Mouse (Mus musculus): ENCODE results near the gene Clstn1. TPM values are rescaled to one million over a fixed set of nuclear protein-coding genes. Genes with fewer than 3 reads are reported as not detected.

Clstn1 gene
- polyA plus RNA-seq, 1 experiment from 2014 or later = 61.9 TPM

DNA sequence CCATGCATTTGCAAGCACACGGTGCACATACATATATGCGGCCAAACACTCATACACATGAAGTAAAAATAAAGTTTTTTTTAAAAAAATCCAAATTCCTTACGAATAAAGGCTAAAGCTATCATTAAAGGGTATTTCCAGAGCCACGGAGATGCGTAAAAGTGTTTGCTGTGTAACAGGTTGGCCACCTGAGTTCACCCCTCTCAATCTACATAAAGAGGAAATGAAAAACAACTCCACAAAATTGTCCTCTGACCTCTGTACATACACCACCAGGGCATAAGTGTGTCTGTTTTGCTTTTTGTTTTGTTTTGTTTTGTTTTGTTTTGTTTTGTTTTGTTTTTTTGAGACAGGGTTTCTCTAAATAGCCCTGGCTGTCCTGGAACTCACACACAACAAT lies 86.5 kb downstream of the Clstn1 start:
- Histone ChIP-seq H3K9me3 (peaks cover 7% of the 10 kb centered on the region; the same call in 1 of the 2 replicates), H3K4me2 (replicated peaks) (no peak overlapping the region), H3K4me3 (replicated peaks) (no peak overlapping the region), H3K4me1 (replicated peaks) (peaks cover 15% of the 10 kb centered on the region; the same call in 1 of the 2 replicates), H3K27me3 (peaks cover 15% of the 10 kb centered on the region), H3K9ac (replicated peaks) (no peak overlapping the region), H3K27ac (no peak overlapping the region), H3K36me3 (peaks cover 23% of the 10 kb centered on the region)
- WGBS = 96% methylated on average over 5 of the region's 5 CpGs
- ATAC-seq = no peak

DNA sequence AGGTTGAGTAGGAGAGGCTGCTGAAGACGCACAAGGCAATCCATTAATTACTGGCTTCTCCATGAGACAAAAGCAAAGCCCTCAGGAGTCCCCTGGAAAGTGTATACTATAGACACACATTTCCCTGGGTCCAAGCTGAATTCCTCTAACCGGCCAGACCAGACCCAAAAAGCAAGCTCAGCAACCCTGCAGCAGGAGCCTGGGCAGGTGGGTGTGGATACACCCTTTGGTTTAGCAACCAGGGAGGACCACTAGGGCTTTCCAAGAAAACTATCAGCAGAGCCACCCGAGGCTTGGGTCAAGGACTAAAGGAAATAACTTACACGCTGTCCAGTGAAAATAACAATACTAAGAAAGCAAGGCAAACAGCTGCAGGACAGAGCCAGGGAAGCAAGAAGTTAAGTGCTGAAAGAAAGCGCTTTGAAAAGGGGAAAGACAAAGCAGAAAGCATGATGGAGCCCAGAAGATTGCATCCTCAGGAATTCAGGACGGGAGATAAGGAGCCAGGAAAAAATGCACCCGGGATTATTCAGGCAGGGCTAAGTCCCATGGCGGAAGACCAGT lies 88.6 kb downstream of the Clstn1 start:
- no peak for ATAC-seq
- WGBS = 11% methylated on average over 8 of the region's 8 CpGs

DNA sequence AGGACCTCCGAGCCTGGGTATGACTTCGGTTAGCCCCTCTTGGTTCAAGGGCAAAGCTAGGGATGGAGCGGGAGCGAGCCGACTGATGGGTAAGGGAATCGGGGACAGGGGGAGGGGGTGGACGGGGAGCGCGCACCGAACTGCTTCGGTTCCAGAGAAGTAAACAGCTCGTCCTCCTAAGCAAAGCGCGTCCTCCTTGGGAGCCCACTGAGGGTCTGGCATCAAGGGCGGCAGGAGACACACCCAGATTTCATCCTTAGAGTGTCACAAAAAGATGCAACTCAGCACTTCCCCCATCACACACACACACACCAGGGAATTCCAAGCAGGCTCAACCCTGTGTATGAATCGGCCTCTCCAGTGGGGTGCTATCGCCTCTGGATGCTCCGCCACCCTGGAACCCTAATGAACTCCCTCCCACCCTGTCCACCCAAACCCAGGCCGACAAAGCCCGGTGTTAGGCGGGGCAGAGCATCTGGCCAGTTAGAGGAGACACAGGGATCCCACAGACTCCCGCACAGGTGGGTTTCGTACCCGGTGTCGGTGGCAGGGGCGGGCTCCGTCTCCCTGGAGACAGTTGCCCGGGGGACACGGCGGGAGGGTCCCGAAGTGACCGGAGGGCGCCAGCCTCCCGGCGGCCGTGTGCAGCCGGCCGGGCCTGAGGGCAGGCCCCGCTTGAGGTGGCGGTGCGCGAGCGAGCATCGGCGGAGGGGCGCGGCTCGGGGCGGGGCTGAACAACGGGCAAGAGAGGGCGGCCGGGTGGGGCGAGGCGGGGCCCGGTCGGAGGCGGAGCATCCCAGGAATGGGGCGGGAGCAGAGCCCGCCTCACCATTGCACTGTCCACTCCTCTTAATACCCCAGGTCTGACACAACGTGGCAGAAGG lies 89.4 kb downstream of the Clstn1 start:
- H3K4me1 ChIP-seq (replicated peaks) = peaks cover 15% of the 10 kb centered on the region; the same call in 1 of the 2 replicates
- H3K9ac ChIP-seq (replicated peaks) = peak overlapping the region; percentile 80
- 1% methylated on average over 60 of the region's 60 CpGs for WGBS
- peaks cover 19% of the 10 kb centered on the region for H3K27me3 ChIP-seq
- peak overlapping the region; percentile 73 for H3K4me3 ChIP-seq (replicated peaks)
- H3K27ac ChIP-seq = peak overlapping the region; percentile 76
- peaks cover 7% of the 10 kb centered on the region; the same call in 1 of the 2 replicates for H3K9me3 ChIP-seq
- H3K36me3 ChIP-seq = peaks cover 14% of the 10 kb centered on the region
- peak overlapping the region; percentile 85 for H3K4me2 ChIP-seq (replicated peaks)
- ATAC-seq = peak; percentile 94

More for the DNA sequence above, 88.6 kb downstream of the Clstn1 start:
- H3K4me2 ChIP-seq (replicated peaks) = peak overlapping the region; percentile 85
- peaks cover 7% of the 10 kb centered on the region; the same call in 1 of the 2 replicates for H3K9me3 ChIP-seq
- H3K27ac ChIP-seq = peak overlapping the region; percentile 76
- H3K27me3 ChIP-seq = peaks cover 19% of the 10 kb centered on the region
- H3K4me3 ChIP-seq (replicated peaks) = peak overlapping the region; percentile 73
- peaks cover 19% of the 10 kb centered on the region for H3K36me3 ChIP-seq
- peak overlapping the region; percentile 80 for H3K9ac ChIP-seq (replicated peaks)
- H3K4me1 ChIP-seq (replicated peaks) = peaks cover 15% of the 10 kb centered on the region; the same call in 1 of the 2 replicates

GRCm38 (mm10) chr4:149678006-149678405 lies 91.7 kb downstream of the Clstn1 start:
- Histone ChIP-seq H3K4me2 (replicated peaks) (no peak overlapping the region), H3K4me1 (replicated peaks) (peaks cover 15% of the 10 kb centered on the region; the same call in 1 of the 2 replicates), H3K27me3 (peaks cover 19% of the 10 kb centered on the region), H3K36me3 (peaks cover 4% of the 10 kb centered on the region; the same call in 1 of the 2 replicates), H3K4me3 (replicated peaks) (no peak overlapping the region), H3K27ac (no peak overlapping the region), H3K9ac (replicated peaks) (no peak overlapping the region), H3K9me3 (no peaks in the 10 kb centered on the region)
- no peak for ATAC-seq
- whole genome bisulfite sequencing = 54% methylated on average over 1 of the region's 1 CpGs

GRCm38 (mm10) chr4:149679056-149679770 lies 92.9 kb downstream of the Clstn1 start:
- Histone ChIP-seq H3K9me3 (no peaks in the 10 kb centered on the region), H3K4me1 (replicated peaks) (peaks cover 13% of the 10 kb centered on the region; the same call in 1 of the 2 replicates), H3K27me3 (peaks cover 10% of the 10 kb centered on the region; the same call in 1 of the 2 replicates), H3K4me3 (replicated peaks) (no peak overlapping the region), H3K27ac (no peak overlapping the region), H3K9ac (replicated peaks) (no peak overlapping the region), H3K4me2 (replicated peaks) (no peak overlapping the region), H3K36me3 (no peaks in the 10 kb centered on the region)
- no peak for ATAC-seq
- WGBS = 78% methylated on average over 11 of the region's 11 CpGs

- no peaks in the 10 kb centered on the region for H3K36me3 ChIP-seq
- no peaks in the 10 kb centered on the region for H3K9me3 ChIP-seq
- H3K4me3 ChIP-seq (replicated peaks) = no peak overlapping the region
- no peaks in the 10 kb centered on the region for H3K27me3 ChIP-seq
- no peaks in the 10 kb centered on the region for H3K4me1 ChIP-seq (replicated peaks)
- no peak overlapping the region for H3K27ac ChIP-seq
- 22% methylated on average over 7 of the region's 7 CpGs for WGBS
- H3K4me2 ChIP-seq (replicated peaks) = no peak overlapping the region
- ATAC-seq = no peak
- no peak overlapping the region for H3K9ac ChIP-seq (replicated peaks)
These were observed 97.6 kb downstream of the Clstn1 start for GRCm38 (mm10) chr4:149683875-149684274.

DNA sequence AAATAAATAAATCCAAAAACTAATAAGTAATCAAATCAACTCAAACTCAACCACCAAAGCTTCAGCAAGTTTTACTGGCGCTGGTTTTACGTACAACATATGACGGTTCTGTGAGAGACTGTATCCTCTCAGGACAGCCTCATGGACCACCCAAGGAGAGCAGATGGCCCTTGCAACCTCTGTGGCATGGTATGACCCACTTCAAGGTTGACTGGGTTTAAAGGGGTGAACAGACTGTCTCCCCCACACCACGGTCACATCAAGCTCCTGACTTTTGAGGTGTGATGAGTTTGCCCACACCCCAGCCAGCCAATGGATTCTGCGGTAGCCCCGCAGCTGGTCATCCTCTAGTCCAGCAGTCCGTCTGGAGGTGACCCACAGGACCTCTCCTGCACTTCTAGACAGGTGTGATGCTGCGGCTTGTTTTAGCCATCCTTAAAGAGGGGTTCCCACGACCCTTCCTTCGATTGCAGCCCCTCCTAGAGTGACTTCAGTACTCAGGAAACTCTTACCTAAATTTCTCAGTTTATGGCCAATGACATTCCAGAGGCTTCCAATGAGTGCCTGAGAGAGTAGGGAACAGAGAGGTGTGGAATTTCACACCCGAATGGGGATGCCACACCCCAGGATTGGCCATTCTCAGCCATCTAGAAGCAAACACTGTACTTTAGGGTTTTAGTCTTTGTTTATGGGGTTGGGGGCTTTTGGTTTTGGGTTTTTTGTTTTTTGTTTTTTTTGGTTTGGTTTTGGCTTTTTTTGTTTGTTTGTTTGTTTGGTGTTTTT lies 98.8 kb downstream of the Clstn1 start:
- no peak for ATAC-seq
- whole genome bisulfite sequencing = 84% methylated on average over 11 of the region's 11 CpGs
- H3K36me3 ChIP-seq = no peaks in the 10 kb centered on the region
- H3K4me3 ChIP-seq (replicated peaks) = no peak overlapping the region
- no peak overlapping the region for H3K27ac ChIP-seq
- no peaks in the 10 kb centered on the region for H3K9me3 ChIP-seq
- no peak overlapping the region for H3K4me2 ChIP-seq (replicated peaks)
- no peaks in the 10 kb centered on the region for H3K27me3 ChIP-seq
- H3K9ac ChIP-seq (replicated peaks) = no peak overlapping the region
- H3K4me1 ChIP-seq (replicated peaks) = no peaks in the 10 kb centered on the region

DNA sequence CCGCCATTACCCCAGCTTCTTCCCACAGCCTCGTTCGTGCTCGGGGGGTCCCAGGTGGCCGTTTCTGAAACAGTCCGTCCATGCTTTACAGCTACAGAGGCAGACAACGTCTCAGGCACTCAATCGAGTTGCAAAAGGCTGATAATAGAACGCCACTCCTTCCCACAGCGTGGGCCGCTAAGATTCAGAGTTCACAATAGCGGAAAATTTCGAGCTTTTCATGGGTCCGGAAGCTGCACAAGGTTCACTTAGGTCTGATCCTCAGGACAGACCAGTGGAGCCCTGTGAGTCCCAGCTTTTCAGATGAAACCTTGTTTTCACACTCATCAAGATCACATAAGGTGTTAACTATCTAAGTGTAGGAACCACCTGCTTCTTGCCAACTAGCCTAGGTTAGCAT lies 102.6 kb downstream of the Clstn1 start:
- H3K4me2 ChIP-seq (replicated peaks) = no peak overlapping the region
- no peak overlapping the region for H3K27ac ChIP-seq
- H3K36me3 ChIP-seq = no peaks in the 10 kb centered on the region
- no peaks in the 10 kb centered on the region for H3K9me3 ChIP-seq
- no peaks in the 10 kb centered on the region for H3K27me3 ChIP-seq
- no peak overlapping the region for H3K4me3 ChIP-seq (replicated peaks)
- ATAC-seq = no peak
- no peak overlapping the region for H3K9ac ChIP-seq (replicated peaks)
- WGBS = 78% methylated on average over 14 of the region's 14 CpGs
- no peaks in the 10 kb centered on the region for H3K4me1 ChIP-seq (replicated peaks)

- no peaks in the 10 kb centered on the region for H3K4me1 ChIP-seq (replicated peaks)
- no peak overlapping the region for H3K27ac ChIP-seq
- no peak overlapping the region for H3K9ac ChIP-seq (replicated peaks)
- H3K4me2 ChIP-seq (replicated peaks) = no peak overlapping the region
- no peak for ATAC-seq
- H3K27me3 ChIP-seq = no peaks in the 10 kb centered on the region
- no peaks in the 10 kb centered on the region for H3K9me3 ChIP-seq
- WGBS = 83% methylated on average over 12 of the region's 12 CpGs
- H3K4me3 ChIP-seq (replicated peaks) = no peak overlapping the region
- H3K36me3 ChIP-seq = no peaks in the 10 kb centered on the region
These were observed 103.8 kb downstream of the Clstn1 start for GRCm38 (mm10) chr4:149689822-149690700.

- 96% methylated on average over 8 of the region's 8 CpGs for WGBS
- no peaks in the 10 kb centered on the region for H3K36me3 ChIP-seq
- H3K27ac ChIP-seq = no peak overlapping the region
- H3K27me3 ChIP-seq = peaks cover 5% of the 10 kb centered on the region; the same call in 1 of the 2 replicates
- ATAC-seq = no peak
- no peak overlapping the region for H3K4me2 ChIP-seq (replicated peaks)
- H3K4me3 ChIP-seq (replicated peaks) = no peak overlapping the region
- H3K9ac ChIP-seq (replicated peaks) = no peak overlapping the region
- no peaks in the 10 kb centered on the region for H3K9me3 ChIP-seq
- H3K4me1 ChIP-seq (replicated peaks) = no peaks in the 10 kb centered on the region
These were observed 104.6 kb downstream of the Clstn1 start for GRCm38 (mm10) chr4:149690828-149691280.
